Mouse (Mus musculus) hindbrain, embryonic 15.5 days (tissue): ENCODE results near the gene Gm20388. TPM values are rescaled to one million over a fixed set of nuclear protein-coding genes. Genes with fewer than 3 reads are reported as not detected.

Experiments used
- ATAC-seq: fragments of 200-750 bp; cut with Nextera tagmentation; 2 replicates; pipeline ENCODE4 v1.8.0; 2017; ENCODE audit warnings: low read depth, moderate number of reproducible peaks, moderate TSS enrichment; ENCODE audit not compliant: low FRiP score
- H3K27ac ChIP-seq: fragments of 300-500 bp; sonication (generic); replicated peaks from 2 replicates; pipeline ENCODE4 v1.5.1; 2015; ENCODE audit warnings: mild to moderate bottlenecking, inconsistent platforms
- H3K27me3 ChIP-seq: fragments of 300-500 bp; sonication (generic); 2 replicates; pipeline ENCODE4 v1.6.1; 2015; ENCODE audit warnings: control low read depth, inconsistent platforms
- H3K36me3 ChIP-seq: fragments of 300-500 bp; sonication (generic); 2 replicates; pipeline ENCODE4 v1.6.1; 2015; ENCODE audit warnings: control low read depth, inconsistent platforms
- H3K4me1 ChIP-seq: fragments of 300-500 bp; sonication (generic); replicated peaks from 2 replicates; pipeline ENCODE4 v1.6.1; 2015; ENCODE audit warnings: control low read depth, inconsistent platforms
- H3K4me2 ChIP-seq: fragments of 300-500 bp; sonication (generic); 2 replicates; pipeline ENCODE4 v1.6.1; 2015; ENCODE audit warnings: moderate library complexity, mild to moderate bottlenecking, inconsistent platforms
- H3K4me3 ChIP-seq: fragments of 300-500 bp; sonication (generic); 2 replicates; pipeline ENCODE4 v1.5.1; 2015; ENCODE audit warnings: mild to moderate bottlenecking, inconsistent platforms
- H3K9ac ChIP-seq: fragments of 300-500 bp; sonication (generic); 2 replicates; pipeline ENCODE4 v1.6.1; 2015; ENCODE audit warnings: inconsistent platforms
- H3K9me3 ChIP-seq: fragments of 300-500 bp; sonication (generic); 2 replicates; pipeline ENCODE4 v1.6.1; 2016; ENCODE audit warnings: control low read depth, inconsistent platforms
- WGBS: fragments of 180-500 bp; shearing (Covaris S2); methylation state at CpG from one replicate; pipeline ENCODE4 v1.1.7; 2015; 5-methylcytosine and 5-hydroxymethylcytosine counted together
- polyA plus RNA-seq: library from polyadenylated mRNA; unstranded; fragments of >200 nt; fragmentation: Nextera tagmentation; extraction: Ambion mirVana; gene quantifications from 2 replicates; pipeline ENCODE4 v1.2.1, GENCODE M21; 2015

Gm20388 gene
- polyA plus RNA-seq, 1 experiment from 2014 or later, result 5.4 TPM

- Histone ChIP-seq H3K36me3 (no peaks in the 10 kb centered on the region), H3K4me3 (no peak overlapping the region), H3K27ac (no peak overlapping the region), H3K9ac (no peak overlapping the region), H3K4me1 (peaks cover 18% of the 10 kb centered on the region), H3K9me3 (no peaks in the 10 kb centered on the region), H3K27me3 (no peaks in the 10 kb centered on the region), H3K4me2 (no peak overlapping the region)
- whole genome bisulfite sequencing, result 67% methylated on average over 15 of the region's 15 CpGs
- no peak for ATAC-seq
Measured at GRCm38 (mm10) chr8:123717516-123718490, 3807.2 kb downstream of the Gm20388 start.

DNA sequence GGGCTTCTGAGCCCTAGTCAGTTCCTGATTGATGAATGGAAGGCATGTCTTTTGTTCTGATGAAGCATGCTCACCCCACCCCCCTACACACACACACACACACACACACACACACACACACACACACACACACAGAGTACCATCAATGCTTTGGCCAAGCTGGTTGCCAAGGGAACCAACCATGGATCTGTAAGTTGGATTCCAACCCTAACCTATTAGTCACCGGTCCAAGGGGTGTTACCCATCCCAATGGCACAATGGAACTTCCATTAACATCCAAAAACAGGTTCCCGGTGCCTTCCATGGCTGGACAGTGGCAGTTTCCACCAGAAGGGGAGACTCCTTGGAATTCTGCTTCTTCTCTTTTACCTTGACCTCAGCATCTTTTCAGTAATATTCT, 3808.1 kb downstream of the Gm20388 start:
- H3K4me3 ChIP-seq, result no peak overlapping the region
- no peaks in the 10 kb centered on the region for H3K9me3 ChIP-seq
- H3K27ac ChIP-seq, result no peak overlapping the region
- H3K4me1 ChIP-seq, result peaks cover 18% of the 10 kb centered on the region
- ATAC-seq, result no peak
- no peaks in the 10 kb centered on the region for H3K27me3 ChIP-seq
- H3K4me2 ChIP-seq, result no peak overlapping the region
- 49% methylated on average over 2 of the region's 2 CpGs for WGBS
- no peak overlapping the region for H3K9ac ChIP-seq
- H3K36me3 ChIP-seq, result no peaks in the 10 kb centered on the region

DNA sequence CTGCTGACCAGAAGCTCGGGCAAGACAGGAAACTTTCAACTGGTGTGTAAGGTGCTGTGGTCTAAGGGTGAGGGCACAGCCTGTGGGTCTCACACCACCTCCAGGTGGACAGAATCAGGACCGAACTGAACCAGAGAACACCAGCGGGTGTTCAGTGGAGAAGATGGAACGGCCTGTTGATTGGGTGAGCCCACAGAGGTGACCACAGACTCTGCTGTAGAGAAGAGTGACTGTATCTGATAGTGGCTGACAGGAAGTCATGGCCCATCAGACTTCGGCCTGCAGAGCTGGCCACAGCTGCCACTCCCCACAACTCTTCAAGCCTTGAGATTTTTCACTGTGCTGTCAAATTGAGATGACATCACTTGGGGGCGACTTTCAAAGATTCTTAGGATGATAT, 3808.6 kb downstream of the Gm20388 start:
- H3K27me3 ChIP-seq, result no peaks in the 10 kb centered on the region
- ATAC-seq, result no peak
- 83% methylated on average over 6 of the region's 6 CpGs for whole genome bisulfite sequencing

GRCm38 (mm10) chr8:123719811-123720210, 3809.2 kb downstream of the Gm20388 start:
- H3K4me2 ChIP-seq, result no peak overlapping the region
- H3K4me3 ChIP-seq, result no peak overlapping the region
- H3K4me1 ChIP-seq, result peaks cover 20% of the 10 kb centered on the region
- H3K36me3 ChIP-seq, result no peaks in the 10 kb centered on the region
- no peaks in the 10 kb centered on the region for H3K9me3 ChIP-seq
- ATAC-seq, result no peak
- no peak overlapping the region for H3K9ac ChIP-seq
- H3K27me3 ChIP-seq, result no peaks in the 10 kb centered on the region
- WGBS, result 69% methylated on average over 5 of the region's 5 CpGs
- H3K27ac ChIP-seq, result no peak overlapping the region

More for the DNA sequence above, 3808.6 kb downstream of the Gm20388 start:
- Histone ChIP-seq H3K4me1 (peaks cover 18% of the 10 kb centered on the region), H3K36me3 (no peaks in the 10 kb centered on the region), H3K9ac (no peak overlapping the region), H3K4me3 (no peak overlapping the region), H3K4me2 (no peak overlapping the region), H3K27ac (no peak overlapping the region), H3K9me3 (no peaks in the 10 kb centered on the region)

- no peaks in the 10 kb centered on the region for H3K36me3 ChIP-seq
- H3K4me1 ChIP-seq, result peaks cover 26% of the 10 kb centered on the region
- no peak for ATAC-seq
- 16% methylated on average over 12 of the region's 12 CpGs for WGBS
- H3K27ac ChIP-seq, result no peak overlapping the region
- H3K27me3 ChIP-seq, result no peaks in the 10 kb centered on the region
- H3K9me3 ChIP-seq, result no peaks in the 10 kb centered on the region
- no peak overlapping the region for H3K4me3 ChIP-seq
- H3K4me2 ChIP-seq, result no peak overlapping the region
- no peak overlapping the region for H3K9ac ChIP-seq
Measured at GRCm38 (mm10) chr8:123720471-123721001, 3809.9 kb downstream of the Gm20388 start.

- no peak for ATAC-seq
- 93% methylated on average over 5 of the region's 5 CpGs for WGBS
Measured at GRCm38 (mm10) chr8:123722245-123722644, 3811.6 kb downstream of the Gm20388 start.

DNA sequence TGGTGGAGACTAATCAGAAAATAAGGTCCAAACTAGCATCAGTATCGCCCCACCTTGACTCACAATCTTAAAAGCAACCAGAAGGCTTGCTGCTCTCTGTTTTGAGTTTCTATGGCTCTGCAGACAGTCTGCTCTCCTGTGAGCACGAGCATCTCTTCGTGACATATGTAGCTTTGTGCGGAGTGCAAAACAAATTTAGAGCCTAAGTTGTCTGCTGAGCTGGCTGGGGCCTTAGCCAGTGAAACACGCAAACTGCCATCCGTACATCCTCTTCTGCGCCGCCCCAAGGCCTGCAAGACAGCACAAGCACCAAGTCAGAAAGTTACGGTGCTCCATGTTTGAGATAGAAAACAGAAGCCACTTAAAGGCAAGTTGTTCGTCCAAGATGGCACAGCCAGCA, 3814.1 kb downstream of the Gm20388 start:
- 92% methylated on average over 10 of the region's 10 CpGs for WGBS
- Histone ChIP-seq H3K36me3 (no peaks in the 10 kb centered on the region), H3K4me3 (no peak overlapping the region), H3K9me3 (no peaks in the 10 kb centered on the region), H3K27ac (0 out of 2 replicates have a peak overlapping the region, but pooled peaks have one; percentile 26), H3K27me3 (no peaks in the 10 kb centered on the region), H3K4me1 (peaks cover 35% of the 10 kb centered on the region), H3K4me2 (no peak overlapping the region), H3K9ac (no peak overlapping the region)
- ATAC-seq, result no peak

More at GRCm38 (mm10) chr8:123722245-123722644, 3811.6 kb downstream of the Gm20388 start:
- H3K27me3 ChIP-seq, result no peaks in the 10 kb centered on the region
- H3K9me3 ChIP-seq, result no peaks in the 10 kb centered on the region
- no peaks in the 10 kb centered on the region for H3K36me3 ChIP-seq
- no peak overlapping the region for H3K4me3 ChIP-seq
- H3K9ac ChIP-seq, result no peak overlapping the region
- H3K27ac ChIP-seq, result no peak overlapping the region
- peaks cover 19% of the 10 kb centered on the region for H3K4me1 ChIP-seq
- no peak overlapping the region for H3K4me2 ChIP-seq

- Histone ChIP-seq H3K27ac (0 out of 2 replicates have a peak overlapping the region, but pooled peaks have one; percentile 26), H3K9me3 (no peaks in the 10 kb centered on the region), H3K27me3 (no peaks in the 10 kb centered on the region), H3K4me3 (no peak overlapping the region), H3K9ac (no peak overlapping the region), H3K4me1 (peaks cover 35% of the 10 kb centered on the region), H3K4me2 (no peak overlapping the region), H3K36me3 (no peaks in the 10 kb centered on the region)
- 42% methylated on average over 7 of the region's 7 CpGs for WGBS
- no peak for ATAC-seq
Measured at GRCm38 (mm10) chr8:123725261-123725660, 3814.6 kb downstream of the Gm20388 start.

DNA sequence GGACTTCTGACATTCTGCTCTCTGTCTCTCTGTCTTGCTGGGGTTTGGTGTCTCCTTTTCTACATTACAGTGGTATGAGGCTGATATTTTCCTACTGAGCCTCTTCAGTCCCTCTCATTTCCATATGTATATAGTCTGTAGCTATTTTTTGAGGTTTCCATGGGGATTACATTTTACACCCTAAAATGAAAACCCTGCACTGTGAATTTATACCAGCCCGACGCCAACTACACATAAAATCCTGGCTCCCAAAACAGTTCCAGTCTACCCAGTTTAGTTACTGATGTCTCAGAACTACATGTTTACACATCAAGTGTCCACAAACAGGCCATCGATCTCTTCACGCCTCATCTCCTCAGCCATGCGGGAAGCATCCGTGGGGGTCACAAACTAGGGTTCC, 3816.1 kb downstream of the Gm20388 start:
- 83% methylated on average over 6 of the region's 6 CpGs for WGBS
- Histone ChIP-seq H3K36me3 (no peaks in the 10 kb centered on the region), H3K27me3 (no peaks in the 10 kb centered on the region; the same call in 1 of the 2 replicates), H3K9ac (no peak overlapping the region), H3K4me1 (peaks cover 34% of the 10 kb centered on the region), H3K9me3 (no peaks in the 10 kb centered on the region), H3K4me2 (no peak overlapping the region), H3K4me3 (no peak overlapping the region), H3K27ac (no peak overlapping the region)
- no peak for ATAC-seq

DNA sequence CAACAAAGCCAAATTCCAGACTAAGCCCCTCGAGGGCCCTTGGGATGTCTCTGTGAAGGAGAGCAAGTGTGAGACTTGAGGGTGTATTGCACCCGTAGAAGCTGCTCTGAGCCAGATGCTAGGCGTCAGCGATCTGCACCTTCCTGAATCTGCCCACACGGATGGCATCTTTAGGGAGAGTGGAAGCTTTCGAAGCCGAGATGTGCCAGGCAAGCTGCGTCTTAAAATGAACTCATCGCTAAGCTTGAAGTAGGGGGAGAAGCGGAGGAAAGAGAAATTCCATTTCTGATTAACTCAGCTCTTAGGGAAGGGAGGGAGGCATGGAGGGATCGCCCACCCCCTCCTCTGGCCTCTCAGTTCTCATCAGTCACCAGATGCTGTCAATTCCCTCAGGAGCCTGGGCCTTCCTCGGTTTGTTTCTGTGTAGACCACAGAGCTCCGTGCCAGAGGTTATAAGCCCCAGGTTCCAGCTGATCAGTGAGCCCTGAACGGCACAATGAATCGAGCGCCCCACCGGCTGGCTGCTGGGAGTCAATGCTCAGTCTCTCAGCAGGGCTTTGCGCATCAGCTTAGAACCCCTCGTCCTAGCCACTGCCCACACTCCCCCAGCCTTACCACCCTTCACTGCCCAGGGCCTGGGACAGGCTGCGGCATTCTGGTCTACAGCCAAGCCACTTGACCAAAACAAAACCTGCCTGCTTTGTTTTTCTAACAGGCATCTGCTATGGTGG, 3818.6 kb downstream of the Gm20388 start:
- WGBS, result 7% methylated on average over 20 of the region's 20 CpGs
- peak; percentile 80; the same call in 1 of the 2 replicates for ATAC-seq
- H3K9me3 ChIP-seq, result no peaks in the 10 kb centered on the region
- peaks cover 37% of the 10 kb centered on the region for H3K4me1 ChIP-seq
- H3K4me2 ChIP-seq, result peak overlapping the region; percentile 43
- H3K36me3 ChIP-seq, result no peaks in the 10 kb centered on the region
- H3K9ac ChIP-seq, result no peak overlapping the region
- H3K27me3 ChIP-seq, result no peaks in the 10 kb centered on the region; the same call in 1 of the 2 replicates
- 0 out of 2 replicates have a peak overlapping the region, but pooled peaks have one; percentile 6 for H3K4me3 ChIP-seq
- peak overlapping the region; percentile 72 for H3K27ac ChIP-seq

- WGBS, result 37% methylated on average over 13 of the region's 13 CpGs
- Histone ChIP-seq H3K36me3 (no peaks in the 10 kb centered on the region), H3K27ac (peak overlapping the region; percentile 72), H3K9ac (no peak overlapping the region), H3K4me3 (0 out of 2 replicates have a peak overlapping the region, but pooled peaks have one; percentile 6), H3K4me2 (peak overlapping the region; percentile 43), H3K4me1 (peaks cover 34% of the 10 kb centered on the region), H3K27me3 (no peaks in the 10 kb centered on the region; the same call in 1 of the 2 replicates), H3K9me3 (no peaks in the 10 kb centered on the region)
- ATAC-seq, result peak; percentile 59
Measured at GRCm38 (mm10) chr8:123729786-123730411, 3819.3 kb downstream of the Gm20388 start.
